Mouse (Mus musculus) heart, adult 9 months (tissue): ENCODE measurements around the gene Dnah11.

Experiments
- DNase-seq, 2 experiments: peaks; one replicate each; pipeline ENCODE4 v3.0.0; 2022; ENCODE audit warnings: low spot score in 2 of 2

The Dnah11 gene

GRCm38 (mm10) chr12:118094946-118095345 lies 103.9 kb downstream of the Dnah11 start:
- no peak for DNase-seq

- no peak for DNase-seq
These were observed 113.6 kb downstream of the Dnah11 start for GRCm38 (mm10) chr12:118085291-118085690.

GRCm38 (mm10) chr12:118084806-118085205 lies 114.0 kb downstream of the Dnah11 start:
- no peak for DNase-seq

GRCm38 (mm10) chr12:118084134-118084533 lies 114.7 kb downstream of the Dnah11 start:
- no peak for DNase-seq

- no peak for DNase-seq
These were observed 118.4 kb downstream of the Dnah11 start for GRCm38 (mm10) chr12:118080441-118080840.

- DNase-seq = no peak
These were observed 120.3 kb downstream of the Dnah11 start for GRCm38 (mm10) chr12:118078434-118078989.

GRCm38 (mm10) chr12:118076802-118077201 lies 122.0 kb downstream of the Dnah11 start:
- no peak for DNase-seq

GRCm38 (mm10) chr12:118072181-118072872 lies 126.5 kb downstream of the Dnah11 start:
- DNase-seq = no peak

- DNase-seq = no peak
These were observed 127.2 kb downstream of the Dnah11 start for GRCm38 (mm10) chr12:118071667-118072066.

- DNase-seq = no peak
These were observed 130.1 kb downstream of the Dnah11 start for GRCm38 (mm10) chr12:118068785-118069184.

GRCm38 (mm10) chr12:118062343-118062742 lies 136.5 kb downstream of the Dnah11 start:
- DNase-seq = no peak

GRCm38 (mm10) chr12:118056876-118057275 lies 142.0 kb downstream of the Dnah11 start:
- DNase-seq = no peak

GRCm38 (mm10) chr12:118045381-118045780 lies 153.5 kb downstream of the Dnah11 start:
- no peak for DNase-seq

GRCm38 (mm10) chr12:118043130-118043647 lies 155.7 kb downstream of the Dnah11 start:
- DNase-seq = no peak

- peak; percentile 13 to 16 for DNase-seq
These were observed 156.6 kb downstream of the Dnah11 start for GRCm38 (mm10) chr12:118042196-118042595.

- no peak for DNase-seq
These were observed 163.9 kb downstream of the Dnah11 start for GRCm38 (mm10) chr12:118034990-118035389.

GRCm38 (mm10) chr12:118025771-118026170 lies 173.1 kb downstream of the Dnah11 start:
- no peak for DNase-seq

- DNase-seq = no peak
These were observed 179.9 kb downstream of the Dnah11 start for GRCm38 (mm10) chr12:118018936-118019335.

GRCm38 (mm10) chr12:118013872-118014271 lies 185.0 kb downstream of the Dnah11 start:
- DNase-seq = no peak

GRCm38 (mm10) chr12:118011921-118012320 lies 186.9 kb downstream of the Dnah11 start:
- DNase-seq = no peak

- DNase-seq = no peak
These were observed 203.9 kb downstream of the Dnah11 start for GRCm38 (mm10) chr12:117994938-117995337.

GRCm38 (mm10) chr12:117993499-117993898 lies 205.3 kb downstream of the Dnah11 start:
- peak; percentile 29 to 65 for DNase-seq
